Mouse (Mus musculus): Measurements from ENCODE around the gene Olfr568. TPM values are rescaled to one million over a fixed set of nuclear protein-coding genes. Genes with fewer than 3 reads are reported as not detected.

The Olfr568 gene
- polyA plus RNA-seq, 1 experiment: not detected

DNA sequence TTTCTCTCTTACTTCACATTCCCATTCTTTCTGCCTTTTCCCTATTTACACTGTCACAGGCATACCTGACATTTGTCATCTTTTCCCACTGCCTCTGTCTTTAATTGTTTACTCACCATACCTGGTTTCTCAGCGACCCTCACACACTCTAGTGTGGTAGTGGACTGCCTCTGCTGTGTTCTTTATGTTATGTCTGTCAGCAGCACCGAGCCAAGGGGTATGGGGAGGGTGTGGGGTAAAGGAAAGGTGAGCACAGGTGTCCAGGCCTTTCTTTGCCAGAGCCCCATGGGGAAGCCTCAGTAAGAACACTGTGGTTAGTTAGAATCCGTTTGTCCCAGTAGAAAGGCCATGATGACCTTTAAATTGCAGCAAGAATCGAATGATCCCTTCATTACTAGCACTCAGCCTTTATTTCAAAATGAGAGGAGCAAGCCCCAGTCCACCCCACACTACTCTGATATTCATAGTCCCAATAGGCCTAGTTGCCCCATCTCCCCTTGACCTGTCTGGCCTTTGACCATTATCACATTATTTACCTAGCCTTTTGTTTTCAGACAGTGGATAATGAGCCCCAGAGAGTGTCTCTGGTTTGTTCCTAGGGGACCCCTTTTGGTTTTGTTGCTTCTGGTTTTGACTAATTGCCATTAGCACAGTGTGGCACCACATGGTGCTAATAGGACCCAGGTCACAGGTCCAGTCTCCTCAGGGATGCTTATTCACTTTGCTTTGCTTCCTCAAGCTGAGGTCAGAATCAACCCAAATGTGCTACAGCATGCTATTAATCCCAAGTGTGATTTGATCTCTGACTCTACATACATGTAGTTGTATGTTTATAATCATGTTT lies 40.3 kb downstream of the Olfr568 start, which contains the start of gene Olfr571:
TSS of gene Olfr571 (minus strand) at position 505 of the 844 bp plus-strand sequence.
- Histone ChIP-seq H3K4me1 (ENCODE audit: control insufficient read depth, insufficient read depth, low read length) (no peaks in the 10 kb centered on the region), H3K36me3 (ENCODE audit: control insufficient read depth, insufficient read depth, low read length, poor library complexity, severe bottlenecking) (no peaks in the 10 kb centered on the region), H3K27me3 (ENCODE audit: control insufficient read depth, insufficient read depth, low read length, poor library complexity, severe bottlenecking) (no peaks in the 10 kb centered on the region), H3K9me3 (replicated peaks; ENCODE audit: control insufficient read depth, insufficient read depth, low read length, poor library complexity, severe bottlenecking) (no peaks in the 10 kb centered on the region), H3K27ac (ENCODE audit: insufficient read depth, low read length) (no peak within 1 kb of the TSS), H3K4me3 (ENCODE audit: low read depth, low read length) (no peak within 1 kb of the TSS), H3K9ac (ENCODE audit: low read depth, poor library complexity, severe bottlenecking) (no peak within 1 kb of the TSS)
- TF ChIP-seq CTCF (IDR thresholded peaks at IDR 0.05; ENCODE audit: low read depth, low read length) (no peak), POLR2A (IDR thresholded peaks at IDR 0.05; ENCODE audit: insufficient read depth, low read length) (no peak), EP300 (IDR thresholded peaks at IDR 0.05; ENCODE audit: insufficient read depth, low read depth, low read length) (no peak)

DNA sequence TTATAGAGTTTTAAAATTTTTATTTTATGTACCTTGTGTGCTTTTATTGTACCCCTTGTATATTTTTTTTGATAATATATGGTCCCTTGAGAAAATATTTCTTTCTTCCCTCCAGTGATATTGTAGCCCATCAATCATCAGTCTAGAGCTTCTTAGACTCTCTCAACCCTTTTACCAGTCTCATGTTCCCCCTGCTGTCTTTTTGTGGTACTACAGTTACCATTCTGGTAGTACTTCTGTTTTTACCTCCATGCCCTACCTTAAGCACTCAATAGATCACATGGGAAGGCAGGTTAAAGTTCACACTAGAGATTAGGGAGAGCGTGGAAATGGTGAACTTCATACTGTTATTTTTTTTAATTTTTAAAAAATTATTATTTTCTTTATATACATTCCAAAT lies 42.7 kb downstream of the Olfr568 start:
- H3K27ac ChIP-seq (ENCODE audit: insufficient read depth, low read length): no peak overlapping the region
- no peaks in the 10 kb centered on the region for H3K36me3 ChIP-seq (ENCODE audit: control insufficient read depth, insufficient read depth, low read length, poor library complexity, severe bottlenecking)
- H3K4me1 ChIP-seq (ENCODE audit: control insufficient read depth, insufficient read depth, low read length): no peaks in the 10 kb centered on the region
- no peaks in the 10 kb centered on the region for H3K9me3 ChIP-seq (replicated peaks; ENCODE audit: control insufficient read depth, insufficient read depth, low read length, poor library complexity, severe bottlenecking)
- H3K4me3 ChIP-seq (ENCODE audit: low read depth, low read length): no peak overlapping the region
- H3K27me3 ChIP-seq (ENCODE audit: control insufficient read depth, insufficient read depth, low read length, poor library complexity, severe bottlenecking): no peaks in the 10 kb centered on the region
- TF ChIP-seq EP300 (IDR thresholded peaks at IDR 0.05; ENCODE audit: insufficient read depth, low read depth, low read length) (no peak), POLR2A (IDR thresholded peaks at IDR 0.05; ENCODE audit: insufficient read depth, low read length) (no peak), CTCF (IDR thresholded peaks at IDR 0.05; ENCODE audit: low read depth, low read length) (no peak)
- no peak overlapping the region for H3K9ac ChIP-seq (ENCODE audit: low read depth, poor library complexity, severe bottlenecking)

DNA sequence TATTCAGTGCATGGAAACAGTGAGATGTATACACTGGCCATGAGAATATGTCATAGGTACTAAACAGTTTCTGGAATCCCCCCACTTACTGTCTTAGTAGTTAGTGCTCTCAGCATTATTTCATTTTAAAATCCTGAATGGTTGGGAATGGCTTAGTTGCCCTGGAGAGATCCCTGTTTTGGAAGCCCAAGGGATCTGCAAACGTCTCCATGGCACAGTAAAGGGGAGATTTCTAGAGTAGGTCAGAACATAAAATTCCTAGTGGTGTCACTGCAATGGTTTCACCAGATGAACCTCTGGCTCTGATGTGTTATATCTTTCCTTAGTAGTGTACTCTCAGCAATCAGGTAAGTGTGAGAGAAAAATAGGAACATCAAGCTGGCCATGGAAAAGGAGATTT lies 47.2 kb downstream of the Olfr568 start, which contains the start of gene Olfr572:
TSS of gene Olfr572 (plus strand) at position 301 of the 400 bp plus-strand sequence.
- no peak within 1 kb of the TSS for H3K9ac ChIP-seq (ENCODE audit: low read depth, poor library complexity, severe bottlenecking)
- no peaks in the 10 kb centered on the region for H3K4me1 ChIP-seq (ENCODE audit: control insufficient read depth, insufficient read depth, low read length)
- no peak within 1 kb of the TSS for H3K27ac ChIP-seq (ENCODE audit: insufficient read depth, low read length)
- H3K27me3 ChIP-seq (ENCODE audit: control insufficient read depth, insufficient read depth, low read length, poor library complexity, severe bottlenecking): no peaks in the 10 kb centered on the region
- no peak for TF ChIP-seq POLR2A (IDR thresholded peaks at IDR 0.05; ENCODE audit: insufficient read depth, low read length)
- TF ChIP-seq EP300 (IDR thresholded peaks at IDR 0.05; ENCODE audit: insufficient read depth, low read depth, low read length): no peak
- no peak for TF ChIP-seq CTCF (IDR thresholded peaks at IDR 0.05; ENCODE audit: low read depth, low read length)
- no peaks in the 10 kb centered on the region for H3K36me3 ChIP-seq (ENCODE audit: control insufficient read depth, insufficient read depth, low read length, poor library complexity, severe bottlenecking)
- no peaks in the 10 kb centered on the region for H3K9me3 ChIP-seq (replicated peaks; ENCODE audit: control insufficient read depth, insufficient read depth, low read length, poor library complexity, severe bottlenecking)
- H3K4me3 ChIP-seq (ENCODE audit: low read depth, low read length): no peak within 1 kb of the TSS

DNA sequence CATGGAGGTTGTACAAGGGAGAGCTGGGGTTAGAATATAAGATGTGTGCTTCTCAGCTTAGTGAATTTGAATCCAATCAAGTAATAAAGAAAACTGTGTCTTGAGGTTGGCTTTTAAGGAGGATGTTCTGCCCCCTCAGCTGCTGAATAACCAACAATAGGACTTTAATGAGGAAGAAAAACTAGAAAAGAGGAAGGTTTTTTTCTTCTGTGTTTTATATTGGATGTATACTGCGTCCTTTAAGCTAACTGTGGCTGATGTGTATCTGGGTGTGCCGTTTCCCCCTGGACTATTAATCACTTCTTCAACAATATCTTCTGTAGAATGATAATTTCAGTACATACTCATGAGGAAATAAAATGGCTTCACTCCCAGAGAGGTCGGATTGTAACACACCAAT lies 50.2 kb downstream of the Olfr568 start:
- Histone ChIP-seq H3K4me3 (ENCODE audit: low read depth, low read length) (no peak overlapping the region), H3K9me3 (replicated peaks; ENCODE audit: control insufficient read depth, insufficient read depth, low read length, poor library complexity, severe bottlenecking) (no peaks in the 10 kb centered on the region), H3K27me3 (ENCODE audit: control insufficient read depth, insufficient read depth, low read length, poor library complexity, severe bottlenecking) (no peaks in the 10 kb centered on the region), H3K4me1 (ENCODE audit: control insufficient read depth, insufficient read depth, low read length) (no peaks in the 10 kb centered on the region), H3K9ac (ENCODE audit: low read depth, poor library complexity, severe bottlenecking) (no peak overlapping the region), H3K27ac (ENCODE audit: insufficient read depth, low read length) (no peak overlapping the region), H3K36me3 (ENCODE audit: control insufficient read depth, insufficient read depth, low read length, poor library complexity, severe bottlenecking) (no peaks in the 10 kb centered on the region)
- no peak for TF ChIP-seq CTCF (IDR thresholded peaks at IDR 0.05; ENCODE audit: low read depth, low read length)
- no peak for TF ChIP-seq EP300 (IDR thresholded peaks at IDR 0.05; ENCODE audit: insufficient read depth, low read depth, low read length)
- TF ChIP-seq POLR2A (IDR thresholded peaks at IDR 0.05; ENCODE audit: insufficient read depth, low read length): no peak

Other genes with a start within 250 kb of the Olfr568 start
- not detected in 2 replicates for gene Olfr554, start 238.7 kb upstream of the Olfr568 start, polyA plus RNA-seq (2011; ENCODE audit: insufficient read depth, insufficient read length, low read depth, missing spikeins)
- gene Olfr555, start 218.3 kb upstream of the Olfr568 start, polyA plus RNA-seq (2011; ENCODE audit: insufficient read depth, insufficient read length, low read depth, missing spikeins): not detected in 2 replicates
- gene Olfr556, start 212.2 kb upstream of the Olfr568 start, polyA plus RNA-seq (2011; ENCODE audit: insufficient read depth, insufficient read length, low read depth, missing spikeins): not detected in 2 replicates
- 7.6 and 9.9 TPM in 2 replicates for gene Trim68, start 189.8 kb upstream of the Olfr568 start, polyA plus RNA-seq (2011; ENCODE audit: insufficient read depth, insufficient read length, low read depth, missing spikeins)
- gene Olfr557, start 181.2 kb upstream of the Olfr568 start, polyA plus RNA-seq (2011; ENCODE audit: insufficient read depth, insufficient read length, low read depth, missing spikeins): not detected in 2 replicates
- gene Olfr558, start 174.9 kb upstream of the Olfr568 start, polyA plus RNA-seq (2011; ENCODE audit: insufficient read depth, insufficient read length, low read depth, missing spikeins): not detected in 2 replicates
- not detected in 2 replicates for gene Olfr33, start 158.1 kb upstream of the Olfr568 start, polyA plus RNA-seq (2011; ENCODE audit: insufficient read depth, insufficient read length, low read depth, missing spikeins)
- not detected in 2 replicates for gene Olfr559, start 149.6 kb upstream of the Olfr568 start, polyA plus RNA-seq (2011; ENCODE audit: insufficient read depth, insufficient read length, low read depth, missing spikeins)
- gene Olfr560, start 117.8 kb upstream of the Olfr568 start, polyA plus RNA-seq (2011; ENCODE audit: insufficient read depth, insufficient read length, low read depth, missing spikeins): not detected in 2 replicates
- gene Olfr78, start 117.7 kb upstream of the Olfr568 start, polyA plus RNA-seq (2011; ENCODE audit: insufficient read depth, insufficient read length, low read depth, missing spikeins): not detected in 2 replicates
- gene Olfr561, start 105.9 kb upstream of the Olfr568 start, polyA plus RNA-seq (2011; ENCODE audit: insufficient read depth, insufficient read length, low read depth, missing spikeins): not detected in 2 replicates
- gene Olfr564, start 73.6 kb upstream of the Olfr568 start, polyA plus RNA-seq (2011; ENCODE audit: insufficient read depth, insufficient read length, low read depth, missing spikeins): not detected in 2 replicates
- not detected in 2 replicates for gene Olfr566, start 18.4 kb upstream of the Olfr568 start, polyA plus RNA-seq (2011; ENCODE audit: insufficient read depth, insufficient read length, low read depth, missing spikeins)
- gene Olfr569, start 13.8 kb downstream of the Olfr568 start, polyA plus RNA-seq (2011; ENCODE audit: insufficient read depth, insufficient read length, low read depth, missing spikeins): not detected in 2 replicates
- not detected in 2 replicates for gene Olfr570, start 17.5 kb downstream of the Olfr568 start, polyA plus RNA-seq (2011; ENCODE audit: insufficient read depth, insufficient read length, low read depth, missing spikeins)
- 0.33 and 0.39 TPM in 2 replicates for gene Olfr571, start 40.4 kb downstream of the Olfr568 start, polyA plus RNA-seq (2011; ENCODE audit: insufficient read depth, insufficient read length, low read depth, missing spikeins)
- gene Olfr572, start 47.3 kb downstream of the Olfr568 start, polyA plus RNA-seq (2011; ENCODE audit: insufficient read depth, insufficient read length, low read depth, missing spikeins): not detected in 2 replicates
- not detected in 2 replicates for gene Olfr573-ps1, start 65.5 kb downstream of the Olfr568 start, polyA plus RNA-seq (2011; ENCODE audit: insufficient read depth, insufficient read length, low read depth, missing spikeins)
- not detected in 2 replicates for gene Olfr574, start 71.3 kb downstream of the Olfr568 start, polyA plus RNA-seq (2011; ENCODE audit: insufficient read depth, insufficient read length, low read depth, missing spikeins)
- gene Olfr575, start 81.7 kb downstream of the Olfr568 start, polyA plus RNA-seq (2011; ENCODE audit: insufficient read depth, insufficient read length, low read depth, missing spikeins): not detected in 2 replicates
- gene Olfr576, start 85.5 kb downstream of the Olfr568 start, polyA plus RNA-seq (2011; ENCODE audit: insufficient read depth, insufficient read length, low read depth, missing spikeins): 0.19 TPM in 1 of 2 replicates, not detected in the other
- gene Olfr577, start 98.8 kb downstream of the Olfr568 start, polyA plus RNA-seq (2011; ENCODE audit: insufficient read depth, insufficient read length, low read depth, missing spikeins): not detected in 2 replicates
- not detected in 2 replicates for gene Olfr578, start 112.2 kb downstream of the Olfr568 start, polyA plus RNA-seq (2011; ENCODE audit: insufficient read depth, insufficient read length, low read depth, missing spikeins)
- gene Olfr582, start 160.9 kb downstream of the Olfr568 start, polyA plus RNA-seq (2011; ENCODE audit: insufficient read depth, insufficient read length, low read depth, missing spikeins): not detected in 2 replicates
- gene Olfr583, start 174.2 kb downstream of the Olfr568 start, polyA plus RNA-seq (2011; ENCODE audit: insufficient read depth, insufficient read length, low read depth, missing spikeins): not detected in 2 replicates
- gene Olfr584, start 204.8 kb downstream of the Olfr568 start, polyA plus RNA-seq (2011; ENCODE audit: insufficient read depth, insufficient read length, low read depth, missing spikeins): not detected in 2 replicates
- not detected in 2 replicates for gene Olfr585, start 220.6 kb downstream of the Olfr568 start, polyA plus RNA-seq (2011; ENCODE audit: insufficient read depth, insufficient read length, low read depth, missing spikeins)
- not detected in 2 replicates for gene Olfr586, start 248.5 kb downstream of the Olfr568 start, polyA plus RNA-seq (2011; ENCODE audit: insufficient read depth, insufficient read length, low read depth, missing spikeins)